Mouse (Mus musculus) megakaryocyte, embryonic 14.5 days (primary cell): ENCODE results near the gene Cilp2.

Source experiments
- FLI1 ChIP-seq: IDR thresholded peaks from 2 replicates; pipeline ENCODE4 v1.6.1; 2012; ENCODE audit warnings: low read length, inconsistent platforms, mixed read lengths
- GATA1 ChIP-seq: IDR thresholded peaks from 3 replicates; pipeline ENCODE4 v1.6.1; 2012; ENCODE audit warnings: mixed read lengths, low read length, inconsistent platforms, borderline replicate concordance

DNA sequence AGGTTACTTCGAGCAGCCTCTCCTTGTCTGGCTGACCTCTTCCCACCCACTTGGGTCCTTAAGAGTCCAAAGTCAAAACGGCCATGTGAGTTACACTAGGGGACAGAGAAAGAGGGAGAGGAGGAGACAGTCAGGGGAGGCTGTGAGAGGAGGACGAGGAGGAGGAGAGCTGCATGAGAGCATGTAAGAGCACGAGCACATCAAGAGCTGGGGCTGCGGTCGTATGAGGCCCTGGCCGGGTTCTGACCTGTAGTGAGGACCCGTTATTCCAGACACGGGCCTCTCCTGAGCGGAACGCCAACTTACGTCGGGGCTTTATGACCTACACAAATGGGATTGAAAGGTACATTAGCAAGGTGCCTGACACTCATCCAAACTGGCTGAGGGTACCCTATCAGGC is 24.4 kb upstream of the Cilp2 start:
- TF ChIP-seq GATA1 (no peak), FLI1 (no peak)
